Mouse (Mus musculus) liver, postnatal 0 days (tissue): ENCODE results near the gene Adgrl1. TPM values are rescaled to one million over a fixed set of nuclear protein-coding genes. Genes with fewer than 3 reads are reported as not detected.

Source experiments
- ATAC-seq: fragments of 200-750 bp; cut with Nextera tagmentation; 2 replicates; pipeline ENCODE4 v1.8.0; 2017; ENCODE audit warnings: mild to moderate bottlenecking, moderate library complexity
- DNase-seq: peaks from one replicate; pipeline ENCODE4 v3.0.0-alpha.2; 2016
- H3K27ac ChIP-seq: fragments of 300-500 bp; sonication (generic); 2 replicates; pipeline ENCODE4 v1.5.1; 2014; ENCODE audit warnings: antibody characterized with exemption, moderate library complexity, mild to moderate bottlenecking, low read depth
- H3K27me3 ChIP-seq: fragments of 300-500 bp; sonication (generic); 2 replicates; pipeline ENCODE4 v1.6.1; 2014; ENCODE audit warnings: low read length, control low read depth, mixed read lengths; ENCODE audit not compliant: insufficient read depth
- H3K36me3 ChIP-seq: fragments of 300-500 bp; sonication (generic); replicated peaks from 2 replicates; pipeline ENCODE4 v1.6.1; 2014; ENCODE audit warnings: mild to moderate bottlenecking, control low read depth, low read length, moderate library complexity, mixed read lengths; ENCODE audit not compliant: insufficient read depth
- H3K4me1 ChIP-seq: fragments of 300-500 bp; sonication (generic); 2 replicates; pipeline ENCODE4 v1.6.1; 2014; ENCODE audit warnings: antibody characterized with exemption, mild to moderate bottlenecking, control low read depth; ENCODE audit not compliant: insufficient read depth
- H3K4me2 ChIP-seq: fragments of 300-500 bp; sonication (generic); 2 replicates; pipeline ENCODE4 v1.6.1; 2014; ENCODE audit warnings: low read depth, mild to moderate bottlenecking, low read length, moderate library complexity, mixed read lengths
- H3K4me3 ChIP-seq: fragments of 300-500 bp; sonication (generic); 2 replicates; pipeline ENCODE4 v1.5.1; 2014; ENCODE audit warnings: low read depth, low read length
- H3K9ac ChIP-seq: fragments of 300-500 bp; sonication (generic); replicated peaks from 2 replicates; pipeline ENCODE4 v1.6.1; 2014; ENCODE audit warnings: mild to moderate bottlenecking, moderate library complexity
- H3K9me3 ChIP-seq: fragments of 300-500 bp; sonication (generic); 2 replicates; pipeline ENCODE4 v1.6.1; 2016; ENCODE audit warnings: mild to moderate bottlenecking, control low read depth, low read length, mixed read lengths
- CTCF ChIP-seq: sonication (generic); IDR thresholded peaks from 2 replicates; pipeline ENCODE4 v1.5.1; 2016; ENCODE audit warnings: antibody characterized with exemption, low read depth
- EP300 ChIP-seq: IDR thresholded peaks from 2 replicates; pipeline ENCODE4 v1.6.1; 2016; ENCODE audit warnings: antibody characterized with exemption, low read depth, mild to moderate bottlenecking
- WGBS: fragments of 180-500 bp; shearing (Covaris S2); extraction: QIAGEN DNeasy Blood & Tissue Kit; methylation state at CpG from one replicate; pipeline ENCODE4 v1.1.7; 2014; ENCODE audit not compliant: insufficient replicate concordance; 5-methylcytosine and 5-hydroxymethylcytosine counted together
- microRNA-seq: library from miRNA; unstranded; fragments of <30 nt; microRNA quantifications from one replicate; pipeline ENCODE4, GENCODE M21; 2016
- polyA plus RNA-seq: library from polyadenylated mRNA; unstranded; fragments of >200 nt; fragmentation: Nextera tagmentation; extraction: Ambion mirVana; gene quantifications from 2 replicates; pipeline ENCODE4 v1.2.1, GENCODE M21; 2015

Adgrl1 gene
- polyA plus RNA-seq, 1 experiment from 2014 or later, result 0.96 TPM

DNA sequence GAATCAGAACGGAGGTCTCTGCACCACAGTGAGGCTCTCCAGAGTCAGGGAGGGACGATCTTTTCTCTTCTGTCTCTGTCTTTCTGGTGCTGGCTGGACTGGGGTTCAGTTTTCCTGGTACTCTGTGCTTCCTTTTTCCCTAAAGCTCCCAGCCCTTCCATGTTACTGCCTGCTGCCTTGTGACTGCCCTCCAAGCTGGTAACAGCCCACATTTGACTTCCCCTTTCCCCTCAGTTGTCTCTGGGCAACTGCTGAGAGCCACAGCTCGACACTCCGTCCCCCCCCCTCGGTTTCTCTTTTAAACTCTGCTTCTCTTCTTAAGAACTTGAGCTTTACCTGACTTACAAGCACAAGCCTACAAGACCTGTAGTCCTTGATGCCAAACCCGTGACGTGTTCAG lies 89.3 kb downstream of the Adgrl1 start:
- no peak for TF ChIP-seq EP300
- TF ChIP-seq CTCF, result no peak
- DNase-seq, result no peak
- Histone ChIP-seq H3K27ac (no peak overlapping the region), H3K4me3 (no peak overlapping the region), H3K36me3 (peaks cover 50% of the 10 kb centered on the region), H3K4me1 (peaks cover 3% of the 10 kb centered on the region; the same call in 1 of the 2 replicates), H3K27me3 (no peaks in the 10 kb centered on the region), H3K9ac (no peak overlapping the region), H3K9me3 (no peaks in the 10 kb centered on the region), H3K4me2 (no peak overlapping the region)
- ATAC-seq, result no peak
- WGBS, result 58% methylated on average over 7 of the region's 7 CpGs

DNA sequence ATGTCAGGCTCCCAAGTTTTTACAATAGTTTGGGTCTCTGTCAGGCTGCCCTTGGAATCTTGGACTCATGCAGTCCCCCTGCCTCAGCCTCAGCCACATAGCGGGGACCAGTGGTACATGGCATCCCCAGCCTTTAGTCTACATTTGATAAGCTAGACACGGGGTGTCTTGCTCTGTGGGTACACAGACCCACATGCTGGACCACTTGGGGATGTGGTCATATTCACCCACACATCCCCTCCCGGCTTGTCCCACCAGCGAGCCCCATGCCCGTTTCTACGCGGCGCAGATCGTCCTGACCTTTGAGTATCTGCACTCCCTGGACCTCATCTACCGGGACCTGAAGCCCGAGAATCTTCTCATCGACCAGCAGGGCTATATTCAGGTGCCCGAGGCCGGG lies 90.3 kb downstream of the Adgrl1 start:
- Histone ChIP-seq H3K9me3 (no peaks in the 10 kb centered on the region), H3K4me1 (peaks cover 3% of the 10 kb centered on the region; the same call in 1 of the 2 replicates), H3K27me3 (no peaks in the 10 kb centered on the region), H3K4me2 (no peak overlapping the region), H3K4me3 (no peak overlapping the region), H3K36me3 (peaks cover 45% of the 10 kb centered on the region), H3K9ac (no peak overlapping the region), H3K27ac (no peak overlapping the region)
- DNase-seq (no peak), ATAC-seq (no peak)
- TF ChIP-seq CTCF (no peak), EP300 (no peak)
- 86% methylated on average over 14 of the region's 14 CpGs for WGBS

Small RNAs within 50 kb of the gene (microRNA-seq; reads per million reads assigned to microRNA genes)
- gene Gm44330, result not detected
- not detected for gene Gm44450

Other genes with a start within 250 kb of the Adgrl1 start
- 44.4 and 46.1 TPM in 2 replicates for gene Gipc1, start 247.4 kb upstream of the Adgrl1 start, polyA plus RNA-seq
- 0.12 and 0.16 TPM in 2 replicates for gene Ptger1, start 233.4 kb upstream of the Adgrl1 start, polyA plus RNA-seq
- 8.5 TPM in 2 replicates for gene Pkn1, start 200.9 kb upstream of the Adgrl1 start, polyA plus RNA-seq
- 68.5 and 80.9 TPM in 2 replicates for gene Ddx39, start 184.9 kb upstream of the Adgrl1 start, polyA plus RNA-seq
- gene Adgre5, start 158.8 kb upstream of the Adgrl1 start, polyA plus RNA-seq, result 14.5 and 15.7 TPM in 2 replicates
- 0.14 and 0.29 TPM in 2 replicates for gene Gm10644, start 55.1 kb downstream of the Adgrl1 start, polyA plus RNA-seq
- 50.6 and 55.4 TPM in 2 replicates for gene Asf1b, start 55.4 kb downstream of the Adgrl1 start, polyA plus RNA-seq
- gene Prkaca, start 72.9 kb downstream of the Adgrl1 start, polyA plus RNA-seq, result 28.2 and 33.9 TPM in 2 replicates
- gene Samd1, start 97.6 kb downstream of the Adgrl1 start, polyA plus RNA-seq, result 3.5 and 3.8 TPM in 2 replicates
- gene 1700067K01Rik, start 101.4 kb downstream of the Adgrl1 start, polyA plus RNA-seq, result 0.87 and 0.99 TPM in 2 replicates
- 0.40 TPM in 1 of 2 replicates, not detected in the other for gene 2210011C24Rik, start 112.1 kb downstream of the Adgrl1 start, polyA plus RNA-seq
- 0.04 TPM in 1 of 2 replicates, not detected in the other for gene Palm3, start 121.4 kb downstream of the Adgrl1 start, polyA plus RNA-seq
- gene Il27ra, start 142.5 kb downstream of the Adgrl1 start, polyA plus RNA-seq, result 0.76 and 0.88 TPM in 2 replicates
- 0.18 TPM in 1 of 2 replicates, not detected in the other for gene Rln3, start 144.9 kb downstream of the Adgrl1 start, polyA plus RNA-seq
- 0.36 and 0.41 TPM in 2 replicates for gene Gm10643, start 165.0 kb downstream of the Adgrl1 start, polyA plus RNA-seq
- gene Rfx1, start 166.7 kb downstream of the Adgrl1 start, polyA plus RNA-seq, result 1.3 and 1.5 TPM in 2 replicates
- gene Dcaf15, start 204.7 kb downstream of the Adgrl1 start, polyA plus RNA-seq, result 2.3 and 2.8 TPM in 2 replicates
- gene Podnl1, start 225.9 kb downstream of the Adgrl1 start, polyA plus RNA-seq, result not detected in 2 replicates
- gene Cc2d1a, start 247.8 kb downstream of the Adgrl1 start, polyA plus RNA-seq, result 4.4 and 4.5 TPM in 2 replicates
- 0.24 and 0.29 TPM in 2 replicates for gene 4930432K21Rik, start 247.9 kb downstream of the Adgrl1 start, polyA plus RNA-seq